Mouse (Mus musculus) cortical plate, adult 2 months (tissue): Measurements from ENCODE around the gene Olfr1229.

Experiments
- CTCF ChIP-seq: fragments of 200-500 bp; IDR thresholded peaks from 2 replicates; pipeline ENCODE4 v1.5.1; 2011; ENCODE audit warnings: mild to moderate bottlenecking, control low read depth, low read length; ENCODE audit not compliant: insufficient read depth; ENCODE audit errors: extremely low read depth
- POLR2A ChIP-seq: fragments of 200-500 bp; IDR thresholded peaks from 2 replicates; pipeline ENCODE4 v1.6.1; 2011; ENCODE audit warnings: mild to moderate bottlenecking, low read length, control low read depth; ENCODE audit not compliant: insufficient read depth; ENCODE audit errors: extremely low read depth

- TF ChIP-seq POLR2A (no peak), CTCF (no peak)
These were observed 9.4 kb upstream of the Olfr1229 start, which contains the start of gene Olfr1230 for GRCm38 (mm10) chr2:89297168-89297567.
